Mouse (Mus musculus) intestine, embryonic 16.5 days (tissue): ENCODE results near the gene Des. TPM values are rescaled to one million over a fixed set of nuclear protein-coding genes. Genes with fewer than 3 reads are reported as not detected.

Experiments
- ATAC-seq: fragments of 200-750 bp; cut with Nextera tagmentation; 2 replicates; pipeline ENCODE4 v1.8.0; 2017; ENCODE audit warnings: moderate TSS enrichment, moderate library complexity
- H3K27ac ChIP-seq: fragments of 300-500 bp; sonication (generic); 2 replicates; pipeline ENCODE4 v1.5.1; 2014; ENCODE audit warnings: mild to moderate bottlenecking, low read length
- H3K27me3 ChIP-seq: fragments of 300-500 bp; sonication (generic); replicated peaks from 2 replicates; pipeline ENCODE4 v1.6.1; 2014; ENCODE audit warnings: low read length, control low read depth, mixed read lengths; ENCODE audit not compliant: control insufficient read depth, insufficient read depth
- H3K36me3 ChIP-seq: fragments of 300-500 bp; sonication (generic); 2 replicates; pipeline ENCODE4 v1.6.1; 2014; ENCODE audit warnings: low read length, control low read depth; ENCODE audit not compliant: control insufficient read depth, insufficient read depth
- H3K4me1 ChIP-seq: fragments of 300-500 bp; sonication (generic); 2 replicates; pipeline ENCODE4 v1.6.1; 2014; ENCODE audit warnings: low read length, control low read depth, mixed read lengths; ENCODE audit not compliant: control insufficient read depth, insufficient read depth
- H3K4me2 ChIP-seq: fragments of 300-500 bp; sonication (generic); 2 replicates; pipeline ENCODE4 v1.6.1; 2014; ENCODE audit warnings: low read depth, low read length, control low read depth
- H3K4me3 ChIP-seq: fragments of 300-500 bp; sonication (generic); 2 replicates; pipeline ENCODE4 v1.5.1; 2014; ENCODE audit warnings: mild to moderate bottlenecking, low read length
- H3K9ac ChIP-seq: fragments of 300-500 bp; sonication (generic); 2 replicates; pipeline ENCODE4 v1.6.1; 2014; ENCODE audit warnings: low read depth, low read length
- H3K9me3 ChIP-seq: fragments of 300-500 bp; sonication (generic); 2 replicates; pipeline ENCODE4 v1.6.1; 2016; ENCODE audit warnings: low read length, control low read depth; ENCODE audit not compliant: control insufficient read depth
- WGBS: fragments of 180-500 bp; shearing (Covaris S2); extraction: QIAGEN DNeasy Blood & Tissue Kit; methylation state at CpG from one replicate; pipeline ENCODE4 v1.1.7; 2014; 5-methylcytosine and 5-hydroxymethylcytosine counted together
- polyA plus RNA-seq: library from polyadenylated mRNA; unstranded; fragments of >200 nt; fragmentation: Nextera tagmentation; extraction: Ambion mirVana; gene quantifications from 2 replicates; pipeline ENCODE4 v1.2.1, GENCODE M21; 2015

Des gene
- polyA plus RNA-seq, 1 experiment from 2014 or later, result 149 TPM

DNA sequence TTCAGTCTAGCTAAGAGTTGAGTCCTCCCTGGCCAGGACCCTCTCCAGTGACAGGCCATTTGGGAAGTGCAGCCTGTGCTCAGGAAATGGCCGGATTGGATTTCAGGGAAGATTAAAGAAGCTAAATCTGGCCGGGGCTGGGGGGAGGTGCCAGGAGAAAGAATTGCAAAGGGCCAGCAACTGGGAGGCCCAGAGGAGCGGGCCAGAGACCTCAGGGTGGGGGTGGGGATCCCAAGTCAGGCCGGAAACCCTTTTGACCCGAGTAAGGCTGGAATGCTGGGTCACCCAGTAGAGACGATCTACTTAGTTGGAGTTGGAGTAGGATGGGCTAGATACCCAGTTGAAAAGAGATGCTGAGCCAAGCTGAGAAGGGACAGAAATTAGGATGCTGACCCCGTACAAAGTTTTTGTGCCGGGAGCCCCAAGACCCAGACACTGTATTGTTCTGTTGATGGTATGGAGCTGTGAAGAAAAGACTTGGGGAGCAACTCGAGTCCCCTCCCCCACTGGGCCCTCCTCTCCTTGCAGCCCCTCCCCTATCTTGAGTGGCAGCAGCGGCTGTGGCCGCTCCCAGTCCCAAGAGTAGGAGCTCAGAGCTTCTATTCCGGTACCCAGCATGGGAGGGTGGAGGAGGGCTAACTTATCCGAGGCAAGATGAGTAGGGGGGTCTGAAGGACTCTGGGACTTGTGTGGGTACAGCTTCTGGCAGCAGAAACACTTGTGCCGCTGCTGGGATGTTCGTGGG is 15.7 kb upstream of the Des start:
- peak overlapping the region; percentile 39 for H3K27ac ChIP-seq
- peak; percentile 19; the same call in 1 of the 2 replicates for ATAC-seq
- no peak overlapping the region for H3K4me3 ChIP-seq
- peaks cover 26% of the 10 kb centered on the region for H3K4me1 ChIP-seq
- H3K9ac ChIP-seq, result no peak overlapping the region; the same call in 1 of the 2 replicates
- no peaks in the 10 kb centered on the region for H3K9me3 ChIP-seq
- WGBS, result 19% methylated on average over 15 of the region's 15 CpGs
- H3K36me3 ChIP-seq, result no peaks in the 10 kb centered on the region
- H3K4me2 ChIP-seq, result no peak overlapping the region
- no peaks in the 10 kb centered on the region for H3K27me3 ChIP-seq

DNA sequence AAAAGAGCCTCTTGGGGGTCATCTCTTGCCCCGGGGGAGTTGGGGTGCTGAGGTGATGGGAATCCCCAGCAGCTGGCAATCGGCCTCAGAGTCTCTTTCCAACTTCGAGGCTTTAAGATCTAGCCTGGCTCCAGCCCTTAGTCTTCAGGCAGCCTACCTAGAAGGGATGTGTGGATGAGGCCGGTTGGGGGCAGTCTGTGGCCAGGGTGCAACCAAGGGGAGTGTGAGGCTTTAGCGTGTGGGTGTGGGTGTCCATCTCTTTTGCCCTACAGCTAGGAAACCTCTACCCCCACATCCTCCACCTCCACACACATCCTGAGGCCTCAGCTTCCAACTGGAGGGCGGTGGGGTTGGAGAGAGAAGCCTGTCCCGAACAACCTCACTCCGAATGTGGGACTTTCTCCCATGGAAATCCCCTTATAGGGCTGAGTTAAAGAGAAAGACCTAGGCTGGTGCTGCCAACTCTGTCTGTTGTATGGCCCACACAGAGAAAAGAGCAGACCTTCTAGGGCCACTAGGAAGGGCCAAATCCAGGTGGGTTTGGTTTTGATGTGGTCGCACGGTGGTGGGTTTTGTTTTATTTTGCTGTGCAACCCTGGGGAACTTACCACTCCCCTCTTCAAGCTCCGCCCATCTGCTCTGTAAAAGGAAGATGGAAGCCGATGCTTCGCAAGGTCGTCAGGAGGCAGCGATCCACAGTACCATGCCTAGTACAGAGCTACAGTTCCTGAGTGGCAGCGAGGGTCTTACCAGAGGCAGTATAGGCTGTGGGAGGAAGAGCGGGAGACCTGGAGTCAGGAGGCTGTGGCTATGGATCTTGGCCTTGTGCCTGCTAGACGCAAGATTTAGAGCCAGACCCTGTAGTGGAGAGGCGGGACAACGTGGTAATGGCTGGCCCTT is 14.8 kb upstream of the Des start:
- Histone ChIP-seq H3K27me3 (no peaks in the 10 kb centered on the region), H3K9ac (no peak overlapping the region; the same call in 1 of the 2 replicates), H3K9me3 (no peaks in the 10 kb centered on the region), H3K27ac (peak overlapping the region; percentile 35), H3K4me3 (no peak overlapping the region), H3K4me2 (no peak overlapping the region), H3K4me1 (peaks cover 22% of the 10 kb centered on the region), H3K36me3 (no peaks in the 10 kb centered on the region)
- no peak for ATAC-seq
- 49% methylated on average over 20 of the region's 20 CpGs for WGBS

- peaks cover 22% of the 10 kb centered on the region for H3K4me1 ChIP-seq
- no peaks in the 10 kb centered on the region for H3K27me3 ChIP-seq
- ATAC-seq, result no peak
- peak overlapping the region; percentile 49; the same call in 1 of the 2 replicates for H3K27ac ChIP-seq
- 0 out of 2 replicates have a peak overlapping the region, but pooled peaks have one; percentile 3 for H3K9ac ChIP-seq
- 60% methylated on average over 5 of the region's 5 CpGs for WGBS
- H3K9me3 ChIP-seq, result no peaks in the 10 kb centered on the region
- H3K4me2 ChIP-seq, result no peak overlapping the region
- no peak overlapping the region for H3K4me3 ChIP-seq
- no peaks in the 10 kb centered on the region for H3K36me3 ChIP-seq
Observed at GRCm38 (mm10) chr1:75347279-75347678, 12.8 kb upstream of the Des start.

- peak overlapping the region; percentile 50; the same call in 1 of the 2 replicates for H3K27ac ChIP-seq
- ATAC-seq, result peak; percentile 50
- H3K36me3 ChIP-seq, result no peaks in the 10 kb centered on the region
- WGBS, result 48% methylated on average over 5 of the region's 5 CpGs
- H3K4me1 ChIP-seq, result peaks cover 15% of the 10 kb centered on the region
- H3K9me3 ChIP-seq, result no peaks in the 10 kb centered on the region
- H3K4me2 ChIP-seq, result no peak overlapping the region
- peak overlapping the region; percentile 30; the same call in 1 of the 2 replicates for H3K9ac ChIP-seq
- H3K4me3 ChIP-seq, result no peak overlapping the region
- no peaks in the 10 kb centered on the region for H3K27me3 ChIP-seq
Observed at GRCm38 (mm10) chr1:75349275-75349674, 10.9 kb upstream of the Des start.

GRCm38 (mm10) chr1:75357261-75357660 is 2.9 kb upstream of the Des start:
- Histone ChIP-seq H3K9ac (no peak overlapping the region), H3K9me3 (no peaks in the 10 kb centered on the region), H3K27me3 (peaks cover 18% of the 10 kb centered on the region; the same call in 1 of the 2 replicates), H3K4me3 (no peak overlapping the region), H3K36me3 (no peaks in the 10 kb centered on the region), H3K4me1 (peaks cover 12% of the 10 kb centered on the region; the same call in 1 of the 2 replicates), H3K27ac (no peak overlapping the region), H3K4me2 (no peak overlapping the region)
- ATAC-seq, result no peak
- 73% methylated on average over 7 of the region's 7 CpGs for whole genome bisulfite sequencing

GRCm38 (mm10) chr1:75358009-75358408 is 2.1 kb upstream of the Des start:
- H3K9ac ChIP-seq, result no peak overlapping the region
- H3K4me2 ChIP-seq, result no peak overlapping the region
- H3K27me3 ChIP-seq, result peaks cover 18% of the 10 kb centered on the region; the same call in 1 of the 2 replicates
- H3K9me3 ChIP-seq, result no peaks in the 10 kb centered on the region
- peaks cover 12% of the 10 kb centered on the region; the same call in 1 of the 2 replicates for H3K4me1 ChIP-seq
- WGBS, result 90% methylated on average over 4 of the region's 4 CpGs
- no peak overlapping the region for H3K27ac ChIP-seq
- no peak for ATAC-seq
- H3K4me3 ChIP-seq, result no peak overlapping the region
- H3K36me3 ChIP-seq, result no peaks in the 10 kb centered on the region

DNA sequence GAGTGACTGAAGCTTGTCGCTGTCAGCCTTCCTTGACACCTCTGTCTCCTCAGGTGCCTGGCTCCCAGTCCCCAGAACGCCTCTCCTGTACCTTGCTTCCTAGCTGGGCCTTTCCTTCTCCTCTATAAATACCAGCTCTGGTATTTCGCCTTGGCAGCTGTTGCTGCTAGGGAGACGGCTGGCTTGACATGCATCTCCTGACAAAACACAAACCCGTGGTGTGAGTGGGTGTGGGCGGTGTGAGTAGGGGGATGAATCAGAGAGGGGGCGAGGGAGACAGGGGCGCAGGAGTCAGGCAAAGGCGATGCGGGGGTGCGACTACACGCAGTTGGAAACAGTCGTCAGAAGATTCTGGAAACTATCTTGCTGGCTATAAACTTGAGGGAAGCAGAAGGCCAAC is 783 bp upstream of the Des start:
- Histone ChIP-seq H3K27ac (peak overlapping the region; percentile 59), H3K27me3 (peaks cover 18% of the 10 kb centered on the region; the same call in 1 of the 2 replicates), H3K9ac (no peak overlapping the region), H3K4me2 (no peak overlapping the region), H3K9me3 (no peaks in the 10 kb centered on the region), H3K36me3 (no peaks in the 10 kb centered on the region), H3K4me1 (peaks cover 12% of the 10 kb centered on the region; the same call in 1 of the 2 replicates), H3K4me3 (no peak overlapping the region)
- 70% methylated on average over 13 of the region's 13 CpGs for WGBS
- ATAC-seq, result no peak

DNA sequence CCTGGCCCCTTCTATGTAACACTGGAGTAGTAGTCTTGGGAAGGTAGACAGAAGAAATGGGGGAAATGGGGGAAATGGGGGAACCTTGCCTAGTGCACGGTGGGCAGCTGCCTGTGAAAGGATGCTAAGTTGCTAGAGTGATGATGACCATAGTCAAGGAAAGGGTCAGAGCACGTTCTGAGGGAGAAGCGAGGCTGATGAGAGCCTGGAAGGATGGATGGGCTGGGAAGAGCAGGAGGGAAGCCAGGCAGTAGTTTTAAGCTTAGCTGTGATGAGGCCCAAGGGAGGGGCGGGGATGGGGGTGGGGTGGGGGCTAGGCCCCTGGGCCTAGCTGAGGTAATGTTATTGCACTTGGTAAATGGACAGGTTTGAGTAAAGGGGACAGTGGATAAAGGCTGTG is 994 bp downstream of the Des start:
- Histone ChIP-seq H3K9ac (peak overlapping the region; percentile 73; the same call in 1 of the 2 replicates), H3K4me1 (peaks cover 12% of the 10 kb centered on the region; the same call in 1 of the 2 replicates), H3K4me3 (peak overlapping the region; percentile 54), H3K9me3 (no peaks in the 10 kb centered on the region), H3K27ac (no peak overlapping the region), H3K27me3 (peaks cover 18% of the 10 kb centered on the region; the same call in 1 of the 2 replicates), H3K36me3 (no peaks in the 10 kb centered on the region), H3K4me2 (peak overlapping the region; percentile 85)
- no peak for ATAC-seq
- 51% methylated on average over 4 of the region's 4 CpGs for WGBS

- ATAC-seq, result peak; percentile 34; the same call in 1 of the 2 replicates
- no peaks in the 10 kb centered on the region for H3K9me3 ChIP-seq
- peaks cover 12% of the 10 kb centered on the region; the same call in 1 of the 2 replicates for H3K4me1 ChIP-seq
- H3K4me2 ChIP-seq, result peak overlapping the region; percentile 8; the same call in 1 of the 2 replicates
- no peak overlapping the region for H3K9ac ChIP-seq
- H3K36me3 ChIP-seq, result no peaks in the 10 kb centered on the region
- WGBS, result 33% methylated on average over 4 of the region's 4 CpGs
- no peak overlapping the region for H3K27ac ChIP-seq
- peaks cover 18% of the 10 kb centered on the region; the same call in 1 of the 2 replicates for H3K27me3 ChIP-seq
- no peak overlapping the region for H3K4me3 ChIP-seq
Observed at GRCm38 (mm10) chr1:75361750-75362149, 1.6 kb downstream of the Des start.
